Mouse (Mus musculus) lung, adult 2 months (tissue): ENCODE results near the gene Angptl3.

Experiments
- CTCF ChIP-seq: fragments of 200-500 bp; IDR thresholded peaks from 2 replicates; pipeline ENCODE4 v1.5.1; 2011; ENCODE audit warnings: mild to moderate bottlenecking, low read length, control low read depth; ENCODE audit not compliant: insufficient read depth
- POLR2A ChIP-seq: fragments of 200-500 bp; IDR thresholded peaks from 2 replicates; pipeline ENCODE4 v1.6.1; 2011; ENCODE audit warnings: low read depth, mild to moderate bottlenecking, control low read depth, low read length, borderline replicate concordance; ENCODE audit errors: extremely low read depth

DNA sequence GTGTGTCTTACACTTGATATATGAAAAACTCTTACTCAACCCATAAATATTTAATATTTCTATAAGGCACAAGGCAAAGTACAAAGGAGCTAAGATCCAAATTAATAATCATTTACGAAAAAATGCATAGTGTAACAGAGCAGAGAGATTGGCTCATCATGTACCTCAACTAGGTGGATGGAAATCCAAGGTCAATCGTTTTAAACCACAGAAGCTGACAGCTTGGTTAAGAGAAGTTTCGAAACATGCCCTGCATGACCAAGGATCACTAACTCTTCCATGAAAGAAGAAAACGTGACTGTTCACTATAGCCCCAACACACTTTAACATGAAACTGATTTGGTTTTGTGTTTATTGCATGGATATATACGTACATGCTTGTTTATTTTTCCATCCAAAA is 2.4 kb upstream of the Angptl3 start:
- TF ChIP-seq CTCF (no peak), POLR2A (no peak)
